Mouse (Mus musculus) liver, embryonic 11.5 days (tissue): ENCODE measurements around the gene 1110002E22Rik. TPM values are rescaled to one million over a fixed set of nuclear protein-coding genes. Genes with fewer than 3 reads are reported as not detected.

Experiments used
- ATAC-seq: fragments of 200-750 bp; cut with Nextera tagmentation; replicated peaks from 2 replicates; pipeline ENCODE4 v1.8.0; 2017; ENCODE audit warnings: moderate number of reproducible peaks, mild to moderate bottlenecking, moderate TSS enrichment, moderate library complexity; ENCODE audit not compliant: low FRiP score
- DNase-seq: peaks from one replicate; pipeline ENCODE4 v3.0.0-alpha.2; 2017; ENCODE audit warnings: low spot score
- H3K27ac ChIP-seq: fragments of 300-500 bp; sonication (generic); 2 replicates; pipeline ENCODE4 v1.5.1; 2014; ENCODE audit warnings: mild to moderate bottlenecking, low read depth, low read length, control low read depth
- H3K27me3 ChIP-seq: fragments of 300-500 bp; sonication (generic); replicated peaks from 2 replicates; pipeline ENCODE4 v1.6.1; 2014; ENCODE audit warnings: low read length, mixed read lengths; ENCODE audit not compliant: control insufficient read depth, insufficient read depth
- H3K36me3 ChIP-seq: fragments of 300-500 bp; sonication (generic); 2 replicates; pipeline ENCODE4 v1.6.1; 2014; ENCODE audit warnings: mild to moderate bottlenecking, low read length, moderate library complexity, mixed read lengths; ENCODE audit not compliant: control insufficient read depth, insufficient read depth
- H3K4me1 ChIP-seq: fragments of 300-500 bp; sonication (generic); replicated peaks from 2 replicates; pipeline ENCODE4 v1.6.1; 2014; ENCODE audit warnings: low read length, mixed read lengths; ENCODE audit not compliant: control insufficient read depth, insufficient read depth
- H3K4me2 ChIP-seq: fragments of 300-500 bp; sonication (generic); 2 replicates; pipeline ENCODE4 v1.6.1; 2014; ENCODE audit warnings: mild to moderate bottlenecking, control low read depth, moderate library complexity
- H3K4me3 ChIP-seq: fragments of 300-500 bp; sonication (generic); 2 replicates; pipeline ENCODE4 v1.5.1; 2014; ENCODE audit warnings: low read depth, low read length, control low read depth
- H3K9ac ChIP-seq: fragments of 300-500 bp; sonication (generic); 2 replicates; pipeline ENCODE4 v1.6.1; 2014; ENCODE audit warnings: low read depth, low read length, control low read depth
- H3K9me3 ChIP-seq: fragments of 300-500 bp; sonication (generic); 2 replicates; pipeline ENCODE4 v1.6.1; 2016; ENCODE audit warnings: low read length, inconsistent platforms, mixed read lengths; ENCODE audit not compliant: control insufficient read depth
- whole genome bisulfite sequencing: fragments of 180-500 bp; shearing (Covaris S2); extraction: QIAGEN DNeasy Blood & Tissue Kit; methylation state at CpG from one replicate; pipeline ENCODE4 v1.1.7; 2014; 5-methylcytosine and 5-hydroxymethylcytosine counted together
- polyA plus RNA-seq: library from polyadenylated mRNA; unstranded; fragments of >200 nt; fragmentation: Nextera tagmentation; extraction: Ambion mirVana; gene quantifications from 2 replicates; pipeline ENCODE4 v1.2.1, GENCODE M21; 2014

Gene 1110002E22Rik
- polyA plus RNA-seq, 1 experiment from 2014 or later, result 0.05 TPM

- 90% methylated on average over 10 of the region's 10 CpGs for WGBS
- Histone ChIP-seq H3K4me3 (no peak overlapping the region), H3K27ac (no peak overlapping the region), H3K9ac (no peak overlapping the region), H3K27me3 (no peaks in the 10 kb centered on the region), H3K9me3 (no peaks in the 10 kb centered on the region), H3K4me2 (no peak overlapping the region), H3K36me3 (no peaks in the 10 kb centered on the region), H3K4me1 (no peaks in the 10 kb centered on the region)
- DNase-seq, result no peak
- no peak for ATAC-seq
Observed at GRCm38 (mm10) chr3:138106887-138107286, 42.0 kb downstream of the 1110002E22Rik start.

GRCm38 (mm10) chr3:138110910-138111782 is 46.3 kb downstream of the 1110002E22Rik start:
- no peak for ATAC-seq
- no peaks in the 10 kb centered on the region for H3K36me3 ChIP-seq
- WGBS, result 85% methylated on average over 19 of the region's 19 CpGs

DNA sequence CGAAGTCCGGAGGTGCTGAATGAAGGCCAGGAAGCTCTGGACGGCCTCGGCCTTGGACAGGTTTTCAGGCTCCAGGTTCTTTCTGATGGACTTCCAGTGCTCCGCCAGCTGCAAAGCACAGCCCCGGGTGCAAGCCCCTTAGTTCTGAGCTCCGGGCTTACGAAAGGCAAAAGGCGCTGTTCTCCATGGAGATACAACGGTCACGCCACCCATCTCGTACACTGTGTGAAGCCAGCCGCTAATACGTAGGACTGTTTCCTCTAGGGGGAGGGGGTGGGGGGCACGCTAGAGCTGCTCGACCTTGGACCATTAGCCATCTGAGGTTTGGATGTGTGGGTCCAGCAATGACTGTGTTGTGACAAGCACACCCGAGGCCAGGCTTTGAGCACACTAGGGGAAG is 49.3 kb downstream of the 1110002E22Rik start:
- DNase-seq (no peak), ATAC-seq (no peak)
- Histone ChIP-seq H3K9me3 (no peaks in the 10 kb centered on the region), H3K4me1 (no peaks in the 10 kb centered on the region), H3K27me3 (no peaks in the 10 kb centered on the region), H3K4me3 (no peak overlapping the region), H3K4me2 (no peak overlapping the region), H3K36me3 (no peaks in the 10 kb centered on the region), H3K9ac (no peak overlapping the region), H3K27ac (no peak overlapping the region)
- 78% methylated on average over 17 of the region's 17 CpGs for WGBS

More at GRCm38 (mm10) chr3:138110910-138111782, 46.3 kb downstream of the 1110002E22Rik start:
- no peak overlapping the region for H3K9ac ChIP-seq
- no peak overlapping the region for H3K4me2 ChIP-seq
- H3K27me3 ChIP-seq, result no peaks in the 10 kb centered on the region
- no peak overlapping the region for H3K4me3 ChIP-seq
- H3K9me3 ChIP-seq, result no peaks in the 10 kb centered on the region
- DNase-seq, result no peak
- H3K27ac ChIP-seq, result no peak overlapping the region
- no peaks in the 10 kb centered on the region for H3K4me1 ChIP-seq

- 91% methylated on average over 4 of the region's 4 CpGs for WGBS
- Histone ChIP-seq H3K9ac (no peak overlapping the region), H3K9me3 (no peaks in the 10 kb centered on the region), H3K27me3 (no peaks in the 10 kb centered on the region), H3K4me3 (no peak overlapping the region), H3K4me2 (no peak overlapping the region), H3K27ac (no peak overlapping the region), H3K4me1 (no peaks in the 10 kb centered on the region), H3K36me3 (no peaks in the 10 kb centered on the region)
- ATAC-seq (no peak), DNase-seq (no peak)
Observed at GRCm38 (mm10) chr3:138116871-138117270, 52.0 kb downstream of the 1110002E22Rik start.

DNA sequence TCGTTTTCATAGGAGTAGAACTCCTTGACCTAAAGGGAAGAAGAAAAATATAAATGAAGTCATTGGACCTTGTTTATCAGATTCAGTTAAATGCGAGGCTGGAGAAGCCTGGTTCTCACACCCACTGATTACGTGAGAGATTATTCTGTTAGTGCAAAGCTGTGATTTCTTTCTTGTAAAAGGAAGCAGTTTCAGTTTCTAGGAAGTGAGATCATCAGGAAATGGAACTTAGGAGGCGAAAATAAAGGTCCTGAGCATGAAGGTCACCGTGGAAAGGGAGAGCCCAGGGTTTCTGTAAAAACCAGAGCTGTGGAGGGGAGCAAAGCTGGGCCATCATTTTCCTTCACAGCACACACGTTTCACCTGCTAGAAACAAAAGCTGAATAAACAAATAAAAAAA is 53.5 kb downstream of the 1110002E22Rik start:
- 65% methylated on average over 6 of the region's 6 CpGs for WGBS
- Histone ChIP-seq H3K4me2 (no peak overlapping the region), H3K4me3 (no peak overlapping the region), H3K27me3 (no peaks in the 10 kb centered on the region), H3K9me3 (no peaks in the 10 kb centered on the region), H3K36me3 (no peaks in the 10 kb centered on the region; the same call in 1 of the 2 replicates), H3K9ac (no peak overlapping the region), H3K4me1 (no peaks in the 10 kb centered on the region), H3K27ac (no peak overlapping the region)
- ATAC-seq (no peak), DNase-seq (no peak)

GRCm38 (mm10) chr3:138118831-138119230 is 54.0 kb downstream of the 1110002E22Rik start:
- H3K4me1 ChIP-seq, result no peaks in the 10 kb centered on the region
- ATAC-seq, result no peak
- no peaks in the 10 kb centered on the region for H3K9me3 ChIP-seq
- no peak for DNase-seq
- WGBS, result 72% methylated on average over 14 of the region's 14 CpGs
- no peaks in the 10 kb centered on the region; the same call in 1 of the 2 replicates for H3K36me3 ChIP-seq
- no peak overlapping the region for H3K27ac ChIP-seq
- no peaks in the 10 kb centered on the region for H3K27me3 ChIP-seq
- H3K9ac ChIP-seq, result no peak overlapping the region
- H3K4me3 ChIP-seq, result no peak overlapping the region
- no peak overlapping the region for H3K4me2 ChIP-seq

GRCm38 (mm10) chr3:138119444-138120105 is 54.7 kb downstream of the 1110002E22Rik start:
- H3K4me2 ChIP-seq, result no peak overlapping the region
- no peak overlapping the region for H3K27ac ChIP-seq
- DNase-seq, result no peak

DNA sequence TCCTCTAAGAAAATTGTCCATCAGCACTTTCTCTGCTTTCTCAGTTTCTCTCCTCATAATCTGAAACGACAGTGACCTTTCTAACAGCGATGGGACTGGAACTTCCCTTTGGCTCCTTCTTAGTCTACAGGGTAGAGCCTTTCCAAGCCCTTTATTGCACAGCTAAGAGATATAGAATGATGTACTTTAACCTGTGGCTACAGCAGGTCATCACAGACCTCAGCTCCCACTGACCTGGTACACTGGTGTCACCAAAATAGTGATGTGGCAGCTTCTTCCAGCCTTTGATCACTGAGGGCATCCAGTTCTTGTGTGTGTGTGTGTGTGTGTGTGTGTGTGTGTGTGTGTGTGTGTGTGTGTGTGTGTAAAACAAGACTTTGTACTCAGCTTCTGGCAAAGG is 56.6 kb downstream of the 1110002E22Rik start:
- ATAC-seq (no peak), DNase-seq (no peak)
- Histone ChIP-seq H3K27ac (no peak overlapping the region), H3K9ac (no peak overlapping the region), H3K9me3 (no peaks in the 10 kb centered on the region), H3K27me3 (no peaks in the 10 kb centered on the region), H3K36me3 (no peaks in the 10 kb centered on the region; the same call in 1 of the 2 replicates), H3K4me3 (no peak overlapping the region), H3K4me1 (no peaks in the 10 kb centered on the region), H3K4me2 (no peak overlapping the region)
- 83% methylated on average over 2 of the region's 2 CpGs for WGBS

More at GRCm38 (mm10) chr3:138119444-138120105, 54.7 kb downstream of the 1110002E22Rik start:
- Histone ChIP-seq H3K4me1 (no peaks in the 10 kb centered on the region), H3K36me3 (no peaks in the 10 kb centered on the region; the same call in 1 of the 2 replicates), H3K4me3 (no peak overlapping the region), H3K9ac (no peak overlapping the region), H3K27me3 (no peaks in the 10 kb centered on the region), H3K9me3 (no peaks in the 10 kb centered on the region)
- WGBS, result 88% methylated on average over 16 of the region's 16 CpGs
- ATAC-seq, result no peak
